Mouse (Mus musculus) MEL (cell line): Measurements from ENCODE around the gene Fto. TPM values are rescaled to one million over a fixed set of nuclear protein-coding genes. Genes with fewer than 3 reads are reported as not detected.

ENCODE experiments used
- DNase-seq: peaks from one replicate; pipeline ENCODE4 v3.0.0; 2011; ENCODE audit warnings: low read depth, low spot score
- H3K27ac ChIP-seq: 2 replicates; pipeline ENCODE4 v1.5.1; 2012; ENCODE audit warnings: low read depth, mild to moderate bottlenecking, control low read depth, low read length, moderate library complexity; ENCODE audit not compliant: control insufficient read depth
- H3K27me3 ChIP-seq, 2 experiments: fragments of 150-350 bp in 1 of 2; sonication (generic) in 1 of 2; 2 replicates each; pipeline ENCODE4 v1.6.1; 2012; ENCODE audit warnings: low read length in 2 of 2, mild to moderate bottlenecking in 2 of 2, improper control_type of control experiment in 1 of 2, moderate library complexity in 1 of 2; ENCODE audit not compliant: insufficient read depth in 2 of 2, control insufficient read depth in 1 of 2
- H3K36me3 ChIP-seq, 2 experiments: 2 replicates each; pipeline ENCODE4 v1.6.1; 2012 to 2014; ENCODE audit warnings: low read length in 2 of 2, improper control_type of control experiment in 1 of 2, inconsistent platforms in 1 of 2, mild to moderate bottlenecking in 1 of 2; ENCODE audit not compliant: insufficient read depth in 2 of 2, control insufficient read depth in 1 of 2
- H3K4me1 ChIP-seq, 2 experiments: fragments of 150-350 bp in 1 of 2; sonication (generic) in 1 of 2; 2 replicates each; pipeline ENCODE4 v1.6.1; 2012; ENCODE audit warnings: low read length in 2 of 2, improper control_type of control experiment in 1 of 2, mild to moderate bottlenecking in 1 of 2; ENCODE audit not compliant: insufficient read depth in 2 of 2, control insufficient read depth in 1 of 2
- H3K4me3 ChIP-seq, 2 experiments: fragments of 150-350 bp in 1 of 2; sonication (generic) in 1 of 2; 2 replicates each; pipeline ENCODE4 v1.5.1; 2012; ENCODE audit warnings: low read depth in 2 of 2, low read length in 2 of 2, mild to moderate bottlenecking in 2 of 2, moderate library complexity in 2 of 2, control low read depth in 1 of 2, improper control_type of control experiment in 1 of 2; ENCODE audit not compliant: control insufficient read depth in 1 of 2, insufficient read depth in 1 of 2
- H3K79me2 ChIP-seq: 2 replicates; pipeline ENCODE4 v1.6.1; 2012; ENCODE audit warnings: mild to moderate bottlenecking, low read length, moderate library complexity; ENCODE audit not compliant: control insufficient read depth, poor library complexity, insufficient read depth
- H3K9ac ChIP-seq: 2 replicates; pipeline ENCODE4 v1.6.1; 2012; ENCODE audit warnings: low read depth, mild to moderate bottlenecking, control low read depth, low read length, moderate library complexity; ENCODE audit not compliant: control insufficient read depth, poor library complexity, severe bottlenecking
- H3K9me3 ChIP-seq: fragments of 150-350 bp; sonication (generic); replicated peaks from 2 replicates; pipeline ENCODE4 v1.6.1; 2012; ENCODE audit warnings: mild to moderate bottlenecking, low read length, improper control_type of control experiment, moderate library complexity; ENCODE audit not compliant: insufficient read depth
- ETS1 ChIP-seq: IDR thresholded peaks from 2 replicates; pipeline ENCODE4 v1.6.1; 2012; ENCODE audit warnings: low read depth, mild to moderate bottlenecking, inconsistent platforms, low read length, improper control_type of control experiment, moderate library complexity
- GATA1 ChIP-seq: IDR thresholded peaks from 2 replicates; pipeline ENCODE4 v1.6.1; 2011; ENCODE audit warnings: low read depth, low read length, improper control_type of control experiment
- MAFK ChIP-seq: IDR thresholded peaks from 2 replicates; pipeline ENCODE4 v1.6.1; 2011; ENCODE audit warnings: low read depth, mild to moderate bottlenecking, low read length, improper control_type of control experiment, borderline replicate concordance
- MXI1 ChIP-seq: IDR thresholded peaks from 2 replicates; pipeline ENCODE4 v1.6.1; 2011; ENCODE audit warnings: mild to moderate bottlenecking, low read depth, low read length, improper control_type of control experiment
- MYC ChIP-seq: IDR thresholded peaks from 2 replicates; pipeline ENCODE4 v1.6.1; 2011; ENCODE audit warnings: low read depth, mild to moderate bottlenecking, low read length, improper control_type of control experiment, moderate library complexity
- NRF1 ChIP-seq: IDR thresholded peaks from 2 replicates; pipeline ENCODE4 v1.6.1; 2014; ENCODE audit warnings: low read depth, mild to moderate bottlenecking, inconsistent platforms, low read length, improper control_type of control experiment, moderate library complexity; ENCODE audit not compliant: poor library complexity, insufficient read depth, severe bottlenecking
- SMC3 ChIP-seq: IDR thresholded peaks from 2 replicates; pipeline ENCODE4 v1.6.1; 2011; ENCODE audit warnings: low read depth, low read length, improper control_type of control experiment
- TBP ChIP-seq: IDR thresholded peaks from 2 replicates; pipeline ENCODE4 v1.8.0; 2011; ENCODE audit warnings: low read depth, low read length, improper control_type of control experiment
- TCF12 ChIP-seq: IDR thresholded peaks from 2 replicates; pipeline ENCODE4 v1.6.1; 2014; ENCODE audit warnings: low read depth, mild to moderate bottlenecking, inconsistent platforms, low read length, improper control_type of control experiment, moderate library complexity
- ZC3H11A ChIP-seq: IDR thresholded peaks from 2 replicates; pipeline ENCODE4 v1.6.1; 2012; ENCODE audit warnings: low read depth, mild to moderate bottlenecking, inconsistent platforms, low read length, improper control_type of control experiment
- ZMIZ1 ChIP-seq: IDR thresholded peaks from 2 replicates; pipeline ENCODE4 v1.6.1; 2012; ENCODE audit warnings: low read depth, mild to moderate bottlenecking, inconsistent platforms, low read length, improper control_type of control experiment, moderate library complexity
- polyA plus RNA-seq, 2 experiments: library from polyadenylated mRNA; stranded (reverse) in 1 of 2; unstranded in 1 of 2; fragments of >175 nt in 1 of 2; fragments of >200 nt in 1 of 2; gene quantifications; 2 replicates each; pipeline versions ENCODE4 v1.2.1 to v1.2.4; 2012; ENCODE audit warnings: low replicate concordance in 2 of 2, low read depth in 1 of 2; ENCODE audit not compliant: insufficient read length in 2 of 2, insufficient read depth in 1 of 2, missing spikeins in 1 of 2
- total RNA-seq: library from RNA; depleted of rRNA; stranded (reverse); fragments of 300-350 nt; gene quantifications from 2 replicates; pipeline ENCODE4 v1.2.3, GENCODE M21; 2012

Gene Fto
- total and polyA plus RNA-seq, 3 experiments = 13.5 to 41.1 TPM; not detected in 1

DNA sequence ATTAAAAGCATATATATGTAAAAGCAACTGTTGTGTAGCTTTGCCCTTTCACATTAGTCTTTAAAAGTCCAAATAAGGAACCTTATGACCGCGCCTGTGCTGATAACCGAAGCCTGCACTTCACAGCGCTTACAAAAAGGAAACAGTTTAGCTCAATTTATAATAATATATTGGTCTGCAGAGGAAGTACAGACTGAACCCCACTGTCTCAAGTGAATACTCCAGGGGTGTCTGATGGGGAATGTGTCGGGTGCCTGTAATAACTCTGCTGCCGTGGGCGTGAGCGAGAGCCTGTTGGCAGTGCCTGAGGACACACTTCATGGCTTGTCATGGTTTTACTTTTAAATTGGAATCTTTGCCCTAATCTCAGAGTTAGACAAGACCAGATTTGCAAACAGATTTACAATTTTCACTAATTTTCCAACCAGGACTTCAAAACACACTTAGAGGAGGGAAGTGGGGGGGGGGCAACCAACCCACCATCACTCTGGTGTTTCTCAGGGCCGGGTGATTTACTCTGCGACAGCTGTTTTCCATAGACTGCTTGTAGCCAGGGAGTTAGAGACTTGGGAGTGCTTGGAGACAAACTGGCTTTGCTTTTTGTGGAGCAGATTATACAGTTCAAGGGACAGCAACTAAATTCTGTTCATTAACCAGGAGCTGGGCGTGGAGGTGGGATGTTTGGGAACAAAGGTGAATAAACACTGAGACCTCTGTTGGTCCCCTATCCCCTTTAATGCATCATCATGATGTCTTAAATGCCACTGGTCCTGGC is 131.5 kb downstream of the Fto start:
- H3K27me3 ChIP-seq = no peaks in the 10 kb centered on the region
- H3K4me3 ChIP-seq = no peak overlapping the region
- H3K9me3 ChIP-seq = no peaks in the 10 kb centered on the region
- H3K4me1 ChIP-seq = peaks cover 4 to 7% of the 10 kb centered on the region in 2 experiments
- peak; percentile 51 for DNase-seq
- H3K79me2 ChIP-seq = no peaks in the 10 kb centered on the region
- H3K9ac ChIP-seq = no peak overlapping the region
- H3K36me3 ChIP-seq = peaks cover 3 to 10% of the 10 kb centered on the region in 2 experiments
- no peak overlapping the region for H3K27ac ChIP-seq
- peak; percentile 48 for TF ChIP-seq GATA1
- no peak for TF ChIP-seq SMC3
- TF ChIP-seq MYC = no peak
- no peak for TF ChIP-seq ZC3H11A

DNA sequence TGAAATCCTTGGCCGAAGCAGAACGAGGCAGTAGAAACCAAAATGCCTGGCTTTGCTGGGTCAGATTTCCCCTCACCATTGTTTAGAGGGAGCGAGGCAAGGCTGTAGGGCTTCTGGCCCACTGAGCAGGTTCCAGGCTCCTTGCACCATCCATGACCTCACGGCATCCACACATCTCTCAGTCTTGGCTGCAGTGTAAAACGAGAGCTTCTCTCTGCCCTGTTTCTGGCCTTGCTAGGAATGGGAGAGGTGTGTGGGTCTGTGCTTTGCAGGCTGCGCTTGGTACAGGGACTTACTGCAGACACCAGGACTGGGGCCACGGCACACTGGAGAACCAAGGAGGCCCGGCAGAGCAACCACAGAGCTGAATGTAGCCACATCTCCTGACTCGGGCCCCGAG is 132.2 kb downstream of the Fto start:
- no peaks in the 10 kb centered on the region for H3K9me3 ChIP-seq
- no peak overlapping the region for H3K4me3 ChIP-seq
- H3K9ac ChIP-seq = no peak overlapping the region
- peaks cover 4 to 7% of the 10 kb centered on the region in 2 experiments for H3K4me1 ChIP-seq
- peaks cover 3 to 10% of the 10 kb centered on the region in 2 experiments for H3K36me3 ChIP-seq
- H3K27me3 ChIP-seq = no peaks in the 10 kb centered on the region
- DNase-seq = no peak
- TF ChIP-seq ZC3H11A = no peak
- H3K79me2 ChIP-seq = no peaks in the 10 kb centered on the region
- H3K27ac ChIP-seq = no peak overlapping the region

DNA sequence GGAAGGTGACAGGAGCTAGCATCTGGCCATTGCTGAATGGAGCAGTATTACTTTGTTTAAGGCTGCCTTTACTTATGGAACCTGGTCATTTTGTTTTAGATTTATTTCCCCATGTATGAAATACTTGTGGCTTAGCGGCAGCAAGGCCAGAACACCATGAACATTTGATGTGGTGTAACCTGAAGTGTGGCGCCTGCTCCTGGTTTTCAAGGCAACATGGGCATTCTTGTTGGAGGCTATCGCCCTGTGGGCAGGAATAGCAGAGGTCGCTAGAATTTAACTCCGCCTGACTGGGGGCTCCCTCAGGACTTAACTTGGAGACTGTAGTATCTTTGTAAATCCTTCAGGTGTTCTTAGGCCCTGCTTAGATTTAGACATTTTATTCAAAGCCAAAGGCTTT is 132.7 kb downstream of the Fto start:
- H3K27ac ChIP-seq = no peak overlapping the region
- H3K9ac ChIP-seq = no peak overlapping the region
- H3K36me3 ChIP-seq = peaks cover 3 to 10% of the 10 kb centered on the region in 2 experiments
- H3K9me3 ChIP-seq = no peaks in the 10 kb centered on the region
- H3K4me1 ChIP-seq = peaks cover 4 to 7% of the 10 kb centered on the region in 2 experiments
- H3K4me3 ChIP-seq = no peak overlapping the region
- TF ChIP-seq ZMIZ1 (no peak), TBP (no peak), ETS1 (no peak)
- H3K27me3 ChIP-seq = no peaks in the 10 kb centered on the region
- no peak for DNase-seq
- H3K79me2 ChIP-seq = no peaks in the 10 kb centered on the region

DNA sequence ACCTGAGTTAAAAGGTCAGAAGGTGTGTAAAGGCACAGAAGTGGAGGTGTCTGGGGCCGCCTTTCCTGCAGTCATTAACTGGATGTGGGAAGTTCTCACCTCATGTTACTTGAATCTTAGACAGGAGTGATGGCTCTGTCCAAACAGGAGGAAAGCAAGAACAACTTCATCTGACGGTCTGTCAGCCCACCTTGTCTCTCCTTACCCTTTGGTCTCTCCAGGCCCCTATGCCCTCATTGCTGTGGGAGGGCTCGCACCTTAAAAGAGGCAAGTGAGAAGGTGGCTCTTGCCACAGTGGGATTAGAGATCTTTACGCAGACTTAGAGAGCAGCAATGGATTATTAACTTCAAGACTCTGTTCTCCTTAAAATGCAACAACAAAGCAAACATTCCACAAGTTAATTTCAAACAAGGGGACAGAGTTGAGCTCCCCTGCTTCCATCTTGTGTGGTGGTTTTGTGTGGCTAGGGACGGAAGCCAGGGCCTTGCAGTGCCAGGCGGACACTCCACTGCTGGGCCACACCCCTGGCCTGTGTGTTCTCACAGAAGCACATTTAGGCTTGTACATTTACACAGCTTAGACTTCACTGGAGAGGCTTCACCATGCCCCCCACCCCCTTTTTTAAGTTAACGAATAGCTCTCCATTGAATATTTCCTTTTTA is 135.5 kb downstream of the Fto start:
- no peak for TF ChIP-seq TCF12
- no peak for TF ChIP-seq MXI1
- TF ChIP-seq NRF1 = no peak
- no peak for TF ChIP-seq SMC3
- TF ChIP-seq MAFK = no peak
- no peak overlapping the region for H3K4me3 ChIP-seq
- DNase-seq = no peak
- peaks cover 3 to 10% of the 10 kb centered on the region in 2 experiments; a peak in 3 of 4 replicates for H3K36me3 ChIP-seq
- H3K4me1 ChIP-seq = peaks cover 4 to 6% of the 10 kb centered on the region in 2 experiments
- H3K27me3 ChIP-seq = no peaks in the 10 kb centered on the region
- H3K79me2 ChIP-seq = no peaks in the 10 kb centered on the region
- no peak overlapping the region for H3K9ac ChIP-seq
- no peak overlapping the region for H3K27ac ChIP-seq
- no peaks in the 10 kb centered on the region for H3K9me3 ChIP-seq
